Mouse (Mus musculus) urinary bladder, adult 18-20 months (tissue): ENCODE data around the gene Card11.

Source experiments
- DNase-seq, 2 experiments: peaks; one replicate each; pipeline ENCODE4 v3.0.0; 2022; ENCODE audit warnings: low spot score in 2 of 2, mixed read lengths in 2 of 2

The Card11 gene

GRCm38 (mm10) chr5:141000349-141000748, at the start of gene Card11:
TSS of gene Card11 (minus strand) at chr5:141000582.
- DNase-seq = no peak

- DNase-seq = no peak
These were observed 47.4 kb upstream of the Card11 start for GRCm38 (mm10) chr5:141047651-141048218.

- no peak for DNase-seq
These were observed 44.6 kb upstream of the Card11 start for GRCm38 (mm10) chr5:141044976-141045375.

GRCm38 (mm10) chr5:141043654-141044447, 43.5 kb upstream of the Card11 start:
- DNase-seq = no peak

- no peak for DNase-seq
These were observed 42.0 kb upstream of the Card11 start for GRCm38 (mm10) chr5:141042406-141042805.

- DNase-seq = no peak
These were observed 40.5 kb upstream of the Card11 start for GRCm38 (mm10) chr5:141040846-141041245.

- DNase-seq = no peak
These were observed 38.0 kb upstream of the Card11 start for GRCm38 (mm10) chr5:141038342-141038741.

- no peak for DNase-seq
These were observed 35.0 kb upstream of the Card11 start for GRCm38 (mm10) chr5:141035346-141035745.

- no peak for DNase-seq
These were observed 33.9 kb upstream of the Card11 start for GRCm38 (mm10) chr5:141034301-141034700.

- DNase-seq = no peak
These were observed 32.6 kb upstream of the Card11 start for GRCm38 (mm10) chr5:141033001-141033400.

GRCm38 (mm10) chr5:141029364-141029763, 29.0 kb upstream of the Card11 start:
- no peak for DNase-seq

GRCm38 (mm10) chr5:141025635-141026034, 25.3 kb upstream of the Card11 start:
- DNase-seq = no peak

GRCm38 (mm10) chr5:141024435-141024834, 24.1 kb upstream of the Card11 start:
- no peak for DNase-seq

GRCm38 (mm10) chr5:141017927-141018700, 17.7 kb upstream of the Card11 start:
- DNase-seq = no peak

GRCm38 (mm10) chr5:141016082-141016481, 15.7 kb upstream of the Card11 start:
- no peak for DNase-seq

GRCm38 (mm10) chr5:141014216-141014615, 13.8 kb upstream of the Card11 start:
- DNase-seq = no peak

GRCm38 (mm10) chr5:141013465-141013864, 13.1 kb upstream of the Card11 start:
- DNase-seq = no peak

- no peak for DNase-seq
These were observed 5.1 kb upstream of the Card11 start for GRCm38 (mm10) chr5:141005491-141005890.

GRCm38 (mm10) chr5:141004078-141004763, 3.8 kb upstream of the Card11 start:
- DNase-seq = no peak

GRCm38 (mm10) chr5:140999178-140999672, 1.2 kb downstream of the Card11 start:
- no peak for DNase-seq

- DNase-seq = no peak
These were observed 2.6 kb downstream of the Card11 start for GRCm38 (mm10) chr5:140997767-140998166.
